Mouse (Mus musculus) colon, adult 2 months (tissue): Measurements from ENCODE around the gene Tgif2. TPM values are rescaled to one million over a fixed set of nuclear protein-coding genes. Genes with fewer than 3 reads are reported as not detected.

ENCODE experiments used
- polyA plus RNA-seq: library from polyadenylated mRNA; depleted of rRNA; stranded (reverse); fragments of >200 nt; gene quantifications from 2 replicates; pipeline ENCODE4 v1.2.3, GENCODE M21; 2012; rRNA removed

Gene Tgif2
- 4.3 and 4.6 TPM in 2 replicates for polyA plus RNA-seq

GRCm38 (mm10) chr2:156839319-156840191 lies at the start of gene Tgif2:
Gene Tgif2 (plus strand): TSS chr2:156840007.

GRCm38 (mm10) chr2:156857835-156858234 lies 18.0 kb downstream of the Tgif2 start, which contains the start of gene 4930518I15Rik:
Gene 4930518I15Rik (minus strand): TSS chr2:156857946.

GRCm38 (mm10) chr2:156862772-156863486 lies 23.1 kb downstream of the Tgif2 start, which contains the start of gene Rab5if:
Gene Rab5if (plus strand): TSS chr2:156863128.

GRCm38 (mm10) chr2:156887017-156887416 lies 47.2 kb downstream of the Tgif2 start, which contains the start of gene Sla2:
Gene Sla2 (minus strand): TSS chr2:156887192.

Other genes with a start within 250 kb of the Tgif2 start
- gene Dlgap4, start 226.3 kb upstream of the Tgif2 start, polyA plus RNA-seq = 80.1 and 102 TPM in 2 replicates
- gene Myl9, start 64.6 kb upstream of the Tgif2 start, polyA plus RNA-seq = 1,003 and 1,210 TPM in 2 replicates
- gene 4930518I15Rik, start 17.9 kb downstream of the Tgif2 start, polyA plus RNA-seq = 0.35 and 0.59 TPM in 2 replicates
- 120 and 139 TPM in 2 replicates for gene Rab5if, start 23.1 kb downstream of the Tgif2 start, polyA plus RNA-seq
- gene Sla2, start 47.2 kb downstream of the Tgif2 start, polyA plus RNA-seq = 0.35 and 0.51 TPM in 2 replicates
- gene Ndrg3, start 152.0 kb downstream of the Tgif2 start, polyA plus RNA-seq = 42.4 and 44.8 TPM in 2 replicates
- 1.2 and 1.6 TPM in 2 replicates for gene Dsn1, start 167.1 kb downstream of the Tgif2 start, polyA plus RNA-seq
- 7.4 and 9.7 TPM in 2 replicates for gene Soga1, start 239.2 kb downstream of the Tgif2 start, polyA plus RNA-seq
- gene Tldc2, start 247.0 kb downstream of the Tgif2 start, polyA plus RNA-seq = 7.1 and 7.9 TPM in 2 replicates